Mouse (Mus musculus) limb, embryonic 11.5 days (tissue): Measurements from ENCODE around the gene Adcy10. TPM values are rescaled to one million over a fixed set of nuclear protein-coding genes. Genes with fewer than 3 reads are reported as not detected.

Experiments
- ATAC-seq: fragments of 200-750 bp; cut with Nextera tagmentation; 2 replicates; pipeline ENCODE4 v1.8.0; 2017; ENCODE audit warnings: low read depth; ENCODE audit not compliant: insufficient number of reproducible peaks, low FRiP score, low TSS enrichment
- DNase-seq: peaks from one replicate; pipeline ENCODE4 v3.0.0-alpha.2; 2015; ENCODE audit warnings: low spot score
- H3K27ac ChIP-seq: fragments of 300-500 bp; sonication (generic); replicated peaks from 2 replicates; pipeline ENCODE4 v1.5.1; 2014; ENCODE audit warnings: low read depth, mild to moderate bottlenecking, low read length
- H3K27me3 ChIP-seq: fragments of 300-500 bp; sonication (generic); 2 replicates; pipeline ENCODE4 v1.6.1; 2014; ENCODE audit warnings: mild to moderate bottlenecking, low read length, mixed read lengths; ENCODE audit not compliant: control insufficient read depth, insufficient read depth
- H3K36me3 ChIP-seq: fragments of 300-500 bp; sonication (generic); 2 replicates; pipeline ENCODE4 v1.6.1; 2014; ENCODE audit warnings: mild to moderate bottlenecking, low read length, moderate library complexity, mixed read lengths; ENCODE audit not compliant: control insufficient read depth, insufficient read depth
- H3K4me1 ChIP-seq: fragments of 300-500 bp; sonication (generic); 2 replicates; pipeline ENCODE4 v1.6.1; 2014; ENCODE audit warnings: low read length, mixed read lengths; ENCODE audit not compliant: control insufficient read depth, insufficient read depth
- H3K4me2 ChIP-seq: fragments of 300-500 bp; sonication (generic); 2 replicates; pipeline ENCODE4 v1.6.1; 2014; ENCODE audit warnings: low read depth, mild to moderate bottlenecking, moderate library complexity; ENCODE audit not compliant: severe bottlenecking
- H3K4me3 ChIP-seq: fragments of 300-500 bp; sonication (generic); 2 replicates; pipeline ENCODE4 v1.5.1; 2014; ENCODE audit warnings: low read depth, low read length
- H3K9ac ChIP-seq: fragments of 300-500 bp; sonication (generic); 2 replicates; pipeline ENCODE4 v1.6.1; 2014; ENCODE audit warnings: mild to moderate bottlenecking, low read length
- H3K9me3 ChIP-seq: fragments of 300-500 bp; sonication (generic); 2 replicates; pipeline ENCODE4 v1.6.1; 2016; ENCODE audit warnings: low read length; ENCODE audit not compliant: control insufficient read depth
- WGBS: fragments of 180-500 bp; shearing (Covaris S2); extraction: QIAGEN DNeasy Blood & Tissue Kit; methylation state at CpG from one replicate; pipeline ENCODE4 v1.1.7; 2014; 5-methylcytosine and 5-hydroxymethylcytosine counted together
- polyA plus RNA-seq: library from polyadenylated mRNA; unstranded; fragments of >200 nt; fragmentation: Nextera tagmentation; extraction: Ambion mirVana; gene quantifications from 2 replicates; pipeline ENCODE4 v1.2.1, GENCODE M21; 2014

Adcy10 gene
- polyA plus RNA-seq, 1 experiment from 2014 or later = not detected

- H3K4me2 ChIP-seq = no peak overlapping the region
- no peaks in the 10 kb centered on the region for H3K27me3 ChIP-seq
- peaks cover 6% of the 10 kb centered on the region; the same call in 1 of the 2 replicates for H3K4me1 ChIP-seq
- no peak overlapping the region for H3K4me3 ChIP-seq
- H3K27ac ChIP-seq = no peak overlapping the region
- H3K9me3 ChIP-seq = no peaks in the 10 kb centered on the region
- WGBS = 66% methylated on average over 14 of the region's 14 CpGs
- ATAC-seq = no peak
- DNase-seq = no peak
- no peaks in the 10 kb centered on the region for H3K36me3 ChIP-seq
- no peak overlapping the region for H3K9ac ChIP-seq
Measured at GRCm38 (mm10) chr1:165585389-165586104, 100.6 kb downstream of the Adcy10 start.

- Histone ChIP-seq H3K4me1 (peaks cover 6% of the 10 kb centered on the region; the same call in 1 of the 2 replicates), H3K9ac (no peak overlapping the region)
- WGBS = 93% methylated on average over 1 of the region's 1 CpGs
Measured at GRCm38 (mm10) chr1:165586366-165586765, 101.4 kb downstream of the Adcy10 start.

GRCm38 (mm10) chr1:165587845-165588244 lies 102.9 kb downstream of the Adcy10 start:
- Histone ChIP-seq H3K9ac (no peak overlapping the region), H3K4me3 (no peak overlapping the region), H3K9me3 (no peaks in the 10 kb centered on the region), H3K36me3 (peaks cover 2% of the 10 kb centered on the region; the same call in 1 of the 2 replicates), H3K27me3 (no peaks in the 10 kb centered on the region), H3K4me1 (peaks cover 6% of the 10 kb centered on the region; the same call in 1 of the 2 replicates), H3K27ac (no peak overlapping the region), H3K4me2 (no peak overlapping the region)
- WGBS = 34% methylated on average over 8 of the region's 8 CpGs
- DNase-seq = no peak
- ATAC-seq = no peak

More at GRCm38 (mm10) chr1:165586366-165586765, 101.4 kb downstream of the Adcy10 start:
- H3K9me3 ChIP-seq = no peaks in the 10 kb centered on the region
- H3K27me3 ChIP-seq = no peaks in the 10 kb centered on the region
- no peak overlapping the region for H3K4me2 ChIP-seq
- ATAC-seq (no peak), DNase-seq (no peak)
- no peak overlapping the region for H3K27ac ChIP-seq
- H3K4me3 ChIP-seq = no peak overlapping the region
- peaks cover 2% of the 10 kb centered on the region; the same call in 1 of the 2 replicates for H3K36me3 ChIP-seq

- ATAC-seq = no peak
- 52% methylated on average over 10 of the region's 10 CpGs for WGBS
Measured at GRCm38 (mm10) chr1:165589280-165590048, 104.5 kb downstream of the Adcy10 start.

GRCm38 (mm10) chr1:165590760-165591159 lies 105.8 kb downstream of the Adcy10 start:
- no peak overlapping the region for H3K4me2 ChIP-seq
- DNase-seq = no peak
- no peaks in the 10 kb centered on the region for H3K9me3 ChIP-seq
- peaks cover 6% of the 10 kb centered on the region; the same call in 1 of the 2 replicates for H3K4me1 ChIP-seq
- H3K9ac ChIP-seq = no peak overlapping the region
- peaks cover 2% of the 10 kb centered on the region; the same call in 1 of the 2 replicates for H3K36me3 ChIP-seq
- ATAC-seq = no peak
- no peak overlapping the region for H3K27ac ChIP-seq
- H3K4me3 ChIP-seq = no peak overlapping the region
- H3K27me3 ChIP-seq = no peaks in the 10 kb centered on the region
- WGBS = 80% methylated on average over 8 of the region's 8 CpGs

More at GRCm38 (mm10) chr1:165589280-165590048, 104.5 kb downstream of the Adcy10 start:
- peak; percentile 38 for DNase-seq
- Histone ChIP-seq H3K9ac (no peak overlapping the region), H3K27ac (no peak overlapping the region), H3K36me3 (peaks cover 2% of the 10 kb centered on the region; the same call in 1 of the 2 replicates), H3K4me3 (no peak overlapping the region), H3K9me3 (no peaks in the 10 kb centered on the region), H3K4me2 (no peak overlapping the region), H3K27me3 (no peaks in the 10 kb centered on the region), H3K4me1 (peaks cover 6% of the 10 kb centered on the region; the same call in 1 of the 2 replicates)

GRCm38 (mm10) chr1:165592295-165593082 lies 107.5 kb downstream of the Adcy10 start:
- no peak overlapping the region for H3K4me2 ChIP-seq
- H3K4me1 ChIP-seq = peaks cover 6% of the 10 kb centered on the region; the same call in 1 of the 2 replicates
- H3K27ac ChIP-seq = no peak overlapping the region
- H3K9ac ChIP-seq = no peak overlapping the region
- DNase-seq = no peak
- H3K36me3 ChIP-seq = peaks cover 2% of the 10 kb centered on the region; the same call in 1 of the 2 replicates
- no peak overlapping the region for H3K4me3 ChIP-seq
- no peaks in the 10 kb centered on the region for H3K9me3 ChIP-seq
- ATAC-seq = no peak
- H3K27me3 ChIP-seq = no peaks in the 10 kb centered on the region
- WGBS = 91% methylated on average over 14 of the region's 14 CpGs

GRCm38 (mm10) chr1:165594699-165595421 lies 109.9 kb downstream of the Adcy10 start:
- no peak overlapping the region for H3K4me3 ChIP-seq
- ATAC-seq (no peak), DNase-seq (no peak)
- H3K4me2 ChIP-seq = no peak overlapping the region
- H3K27ac ChIP-seq = no peak overlapping the region
- WGBS = 80% methylated on average over 15 of the region's 15 CpGs
- no peaks in the 10 kb centered on the region for H3K27me3 ChIP-seq
- no peaks in the 10 kb centered on the region for H3K9me3 ChIP-seq
- no peaks in the 10 kb centered on the region for H3K4me1 ChIP-seq
- H3K36me3 ChIP-seq = peaks cover 6% of the 10 kb centered on the region
- no peak overlapping the region for H3K9ac ChIP-seq
